ENCODE assay signal across 18 mouse cellular contexts in genomic region chr2:120952176-120952938, GRCm38 (mm10). TPM values are rescaled to one million over a fixed set of nuclear protein-coding genes. Genes with fewer than 3 reads are reported as not detected.
A peak's percentile ranks its signal among the peaks of the same experiment; 100 is the strongest.
DNase-seq lines count a peak whose midpoint lies in the region; ATAC-seq and TF ChIP-seq lines count a peak whose summit lies in the region.
"Had no signal": no experiment of that assay in that cellular context is flagged by ENCODE, and none has a peak within 500 bp of the region (broad histone marks: within the 10 kb centered on the region; RNA-seq: fewer than 3 reads in every experiment).

No protein-coding gene starts in this region.

- TF ChIP-seq POLR2A in heart, adult 2 months (IDR thresholded peaks at IDR 0.05; ENCODE audit: insufficient read depth, low read depth, low read length): no peak

- H3K27ac ChIP-seq in heart, embryonic 11.5 days (ENCODE audit: low read depth, low read length): no peak overlapping the region
- no peak overlapping the region for H3K27ac ChIP-seq in heart, adult 2 months
- H3K27ac ChIP-seq in liver, embryonic 13.5 days: no peak overlapping the region
- H3K27ac ChIP-seq in forebrain, embryonic 13.5 days: no peak overlapping the region
- H3K27ac ChIP-seq: forebrain, embryonic 15.5 days; heart, embryonic 10.5 days; limb, embryonic 13.5 days; neural tube, embryonic 15.5 days had no signal

- intact Hi-C loops in heart, adult 2 months (cut with DNase I): no loop called here

- 81% methylated on average over 2 of the region's 2 CpGs for WGBS in heart, embryonic 11.5 days (ENCODE audit: insufficient replicate concordance)
- WGBS in heart, adult 2 months: 69% methylated on average over 2 of the region's 2 CpGs
- WGBS in liver, embryonic 13.5 days (ENCODE audit: insufficient replicate concordance): 71% methylated on average over 2 of the region's 2 CpGs
- 79% methylated on average over 2 of the region's 2 CpGs for WGBS in forebrain, embryonic 13.5 days

- H3K4me2 ChIP-seq in heart, embryonic 11.5 days: no peak overlapping the region
- H3K4me2 ChIP-seq in liver, embryonic 13.5 days: no peak overlapping the region
- no peak overlapping the region for H3K4me2 ChIP-seq in forebrain, embryonic 13.5 days
- H3K4me2 ChIP-seq: forebrain, embryonic 15.5 days; limb, embryonic 13.5 days; neural tube, embryonic 15.5 days had no signal

- no peak overlapping the region for H3K4me3 ChIP-seq in heart, embryonic 11.5 days (ENCODE audit: low read depth, low read length)
- no peak overlapping the region for H3K4me3 ChIP-seq in heart, adult 2 months
- H3K4me3 ChIP-seq in liver, embryonic 13.5 days (replicated peaks): no peak overlapping the region
- H3K4me3 ChIP-seq in forebrain, embryonic 13.5 days: no peak overlapping the region
- H3K4me3 ChIP-seq: forebrain, embryonic 15.5 days; heart, embryonic 10.5 days; limb, embryonic 13.5 days; myocyte; neural tube, embryonic 15.5 days had no signal

- TF ChIP-seq CTCF in heart, adult 2 months (IDR thresholded peaks at IDR 0.05): no peak

- H3K27me3 ChIP-seq in heart, embryonic 11.5 days (ENCODE audit: control insufficient read depth, insufficient read depth, low read length): no peaks in the 10 kb centered on the region
- no peaks in the 10 kb centered on the region for H3K27me3 ChIP-seq in heart, adult 2 months (ENCODE audit: control insufficient read depth, insufficient read depth, low read length)
- H3K27me3 ChIP-seq in liver, embryonic 13.5 days: no peaks in the 10 kb centered on the region
- H3K27me3 ChIP-seq in forebrain, embryonic 13.5 days: no peaks in the 10 kb centered on the region
- H3K27me3 ChIP-seq: forebrain, embryonic 15.5 days; limb, embryonic 13.5 days; neural tube, embryonic 15.5 days had no signal

- H3K79me2 ChIP-seq in heart, adult 2 months (replicated peaks; ENCODE audit: control insufficient read depth, insufficient read depth, low read length): no peaks in the 10 kb centered on the region

- H3K4me1 ChIP-seq in heart, embryonic 11.5 days (ENCODE audit: control insufficient read depth, insufficient read depth, low read length): no peaks in the 10 kb centered on the region
- no peaks in the 10 kb centered on the region for H3K4me1 ChIP-seq in heart, adult 2 months (ENCODE audit: control insufficient read depth, insufficient read depth, low read length)
- no peaks in the 10 kb centered on the region for H3K4me1 ChIP-seq in liver, embryonic 13.5 days (replicated peaks)
- no peaks in the 10 kb centered on the region for H3K4me1 ChIP-seq in forebrain, embryonic 13.5 days
- H3K4me1 ChIP-seq: forebrain, embryonic 15.5 days; heart, embryonic 10.5 days; limb, embryonic 13.5 days; neural tube, embryonic 15.5 days had no signal

- no peaks in the 10 kb centered on the region for H3K9me3 ChIP-seq in heart, embryonic 11.5 days (replicated peaks; ENCODE audit: control insufficient read depth, low read length)
- H3K9me3 ChIP-seq in liver, embryonic 13.5 days (replicated peaks): no peaks in the 10 kb centered on the region
- H3K9me3 ChIP-seq in forebrain, embryonic 13.5 days (replicated peaks): no peaks in the 10 kb centered on the region
- H3K9me3 ChIP-seq: forebrain, embryonic 15.5 days; heart, embryonic 10.5 days; limb, embryonic 13.5 days; neural tube, embryonic 15.5 days had no signal

- H3K36me3 ChIP-seq in heart, embryonic 11.5 days (ENCODE audit: control insufficient read depth, insufficient read depth, low read length): peaks cover 13% of the 10 kb centered on the region; the same call in 1 of the 2 replicates
- peaks cover 3% of the 10 kb centered on the region for H3K36me3 ChIP-seq in heart, adult 2 months (ENCODE audit: control insufficient read depth, insufficient read depth, low read length)
- H3K36me3 ChIP-seq in liver, embryonic 13.5 days: peaks cover 47% of the 10 kb centered on the region
- H3K36me3 ChIP-seq in forebrain, embryonic 13.5 days (ENCODE audit: poor library complexity, severe bottlenecking): peaks cover 57% of the 10 kb centered on the region

- no peak overlapping the region for H3K9ac ChIP-seq in heart, embryonic 11.5 days (ENCODE audit: low read depth, low read length)
- no peak overlapping the region for H3K9ac ChIP-seq in heart, adult 2 months (ENCODE audit: low read depth, low read length)
- H3K9ac ChIP-seq in liver, embryonic 13.5 days: no peak overlapping the region
- no peak overlapping the region for H3K9ac ChIP-seq in forebrain, embryonic 13.5 days
- H3K9ac ChIP-seq: forebrain, embryonic 15.5 days; limb, embryonic 13.5 days; neural tube, embryonic 15.5 days had no signal

- no peak for TF ChIP-seq EP300 in heart, adult 2 months (IDR thresholded peaks at IDR 0.05; ENCODE audit: insufficient read depth, low read depth, low read length)

- no peak for DNase-seq in heart, adult 2 months
- no peak for DNase-seq in liver, embryonic 13.5 days
- DNase-seq in liver: no peak
- DNase-seq in embryo, embryonic 10 days (ENCODE audit: low spot score): no peak
- DNase-seq: adrenal gland, postnatal 10 days; cerebellum, adult 2 months; gastrocnemius, postnatal 36 days; kidney, adult 9 months; midbrain, embryonic 14.5 days had no signal

- ATAC-seq in heart, embryonic 11.5 days (replicated peaks; ENCODE audit: insufficient number of reproducible peaks, low FRiP score, low TSS enrichment): 0 out of 2 replicates have a peak, but pooled peaks have one; percentile 18
- ATAC-seq in liver, embryonic 13.5 days (ENCODE audit: low read depth): peak; percentile 54
- ATAC-seq in erythroblast, adult 5-6 weeks (replicated peaks; ENCODE audit: low FRiP score, poor library complexity, severe bottlenecking): peak; percentile 49; the same call in 1 of the 2 replicates
- ATAC-seq in megakaryocyte-erythroid progenitor cell, adult 5-6 weeks (replicated peaks; ENCODE audit: low FRiP score, low TSS enrichment, poor library complexity, severe bottlenecking): peak; percentile 67
- no peak for ATAC-seq in forebrain, embryonic 13.5 days
- ATAC-seq: forebrain, embryonic 15.5 days had no signal

RNA-seq across cellular contexts. Expression of gene Ubr1, which starts 18.2 kb away (rescaled TPM):
- polyA plus RNA-seq in heart, embryonic 11.5 days (2014; fragmentation: Nextera tagmentation; extraction: Ambion mirVana): 17.9 and 25.0 TPM in 2 replicates
- 10 to 100 TPM; 20.2 to 20.3 TPM for total RNA-seq in heart, adult 2 months (2021)
- 18.1 and 28.8 TPM in 2 replicates for polyA plus RNA-seq in heart, adult 2 months (2012; rRNA removed)
- 14.1 and 16.8 TPM in 2 replicates for polyA plus RNA-seq in liver, embryonic 13.5 days (2015; fragmentation: Nextera tagmentation; extraction: Ambion mirVana)
- total RNA-seq in erythroblast, adult 5-6 weeks (2015; ENCODE audit: low replicate concordance): 17.6 and 21.9 TPM in 2 replicates
- 21.9 and 24.1 TPM in 2 replicates for total RNA-seq in erythroblast, adult 5-6 weeks (2017; ENCODE audit: low replicate concordance)
- total RNA-seq in megakaryocyte-erythroid progenitor cell, adult 5-6 weeks (2014; fragmentation: Nextera tagmentation): 32.9 and 36.0 TPM in 2 replicates
- 36.1 and 39.5 TPM in 2 replicates for total RNA-seq in megakaryocyte-erythroid progenitor cell, adult 5-6 weeks (2017)
- polyA plus RNA-seq in forebrain, embryonic 13.5 days (2015; fragmentation: Nextera tagmentation; extraction: Ambion mirVana): 32.1 and 34.9 TPM in 2 replicates

RNA-seq across cellular contexts. Expression of gene Tmem62, which starts 24.5 kb away (rescaled TPM):
- polyA plus RNA-seq in heart, embryonic 11.5 days (2014; fragmentation: Nextera tagmentation; extraction: Ambion mirVana): 3.6 and 3.8 TPM in 2 replicates
- 1 to 10 TPM; 3.1 to 3.6 TPM for total RNA-seq in heart, adult 2 months (2021)
- polyA plus RNA-seq in heart, adult 2 months (2012; rRNA removed): 5.1 and 8.2 TPM in 2 replicates
- polyA plus RNA-seq in liver, embryonic 13.5 days (2015; fragmentation: Nextera tagmentation; extraction: Ambion mirVana): 1.9 and 2.3 TPM in 2 replicates
- total RNA-seq in erythroblast, adult 5-6 weeks (2015; ENCODE audit: low replicate concordance): 2.5 and 21.9 TPM in 2 replicates
- 11.4 and 20.8 TPM in 2 replicates for total RNA-seq in erythroblast, adult 5-6 weeks (2017; ENCODE audit: low replicate concordance)
- total RNA-seq in megakaryocyte-erythroid progenitor cell, adult 5-6 weeks (2014; fragmentation: Nextera tagmentation): 4.4 and 5.8 TPM in 2 replicates
- 5.2 and 16.5 TPM in 2 replicates for total RNA-seq in megakaryocyte-erythroid progenitor cell, adult 5-6 weeks (2017)
- 4.6 and 5.3 TPM in 2 replicates for polyA plus RNA-seq in forebrain, embryonic 13.5 days (2015; fragmentation: Nextera tagmentation; extraction: Ambion mirVana)

RNA-seq across cellular contexts. Expression of gene Ccndbp1, which starts 55.8 kb away (rescaled TPM):
- polyA plus RNA-seq in heart, embryonic 11.5 days (2014; fragmentation: Nextera tagmentation; extraction: Ambion mirVana): 36.0 and 37.6 TPM in 2 replicates
- total RNA-seq in heart, adult 2 months (2021): 10 to 100 TPM; 27.8 to 44.4 TPM
- 29.7 and 37.6 TPM in 2 replicates for polyA plus RNA-seq in heart, adult 2 months (2012; rRNA removed)
- polyA plus RNA-seq in liver, embryonic 13.5 days (2015; fragmentation: Nextera tagmentation; extraction: Ambion mirVana): 43.5 and 48.3 TPM in 2 replicates
- 367 and 375 TPM in 2 replicates for total RNA-seq in erythroblast, adult 5-6 weeks (2015; ENCODE audit: low replicate concordance)
- total RNA-seq in erythroblast, adult 5-6 weeks (2017; ENCODE audit: low replicate concordance): 422 and 452 TPM in 2 replicates
- total RNA-seq in megakaryocyte-erythroid progenitor cell, adult 5-6 weeks (2014; fragmentation: Nextera tagmentation): 52.3 and 61.3 TPM in 2 replicates
- 28.9 and 73.9 TPM in 2 replicates for total RNA-seq in megakaryocyte-erythroid progenitor cell, adult 5-6 weeks (2017)
- polyA plus RNA-seq in forebrain, embryonic 13.5 days (2015; fragmentation: Nextera tagmentation; extraction: Ambion mirVana): 61.6 TPM in 2 replicates
